Mouse (Mus musculus) left cerebral cortex, adult 8-10 months (tissue): ENCODE results near the gene Arnt2. TPM values are rescaled to one million over a fixed set of nuclear protein-coding genes. Genes with fewer than 3 reads are reported as not detected.
A peak's percentile ranks its signal among the peaks of the same experiment; 100 is the strongest.

Source experiments
- DNase-seq, 2 experiments: peaks; one replicate each; pipeline ENCODE4 v3.0.0; 2022; ENCODE audit warnings: low spot score in 2 of 2
- total RNA-seq, 4 experiments: library from RNA; stranded (reverse); gene quantifications; 2 replicates each; pipeline ENCODE4 v1.2.4; 2022

The Arnt2 gene
- total RNA-seq, 4 experiments from 2014 or later = 205 to 240 (median 236) TPM

DNA sequence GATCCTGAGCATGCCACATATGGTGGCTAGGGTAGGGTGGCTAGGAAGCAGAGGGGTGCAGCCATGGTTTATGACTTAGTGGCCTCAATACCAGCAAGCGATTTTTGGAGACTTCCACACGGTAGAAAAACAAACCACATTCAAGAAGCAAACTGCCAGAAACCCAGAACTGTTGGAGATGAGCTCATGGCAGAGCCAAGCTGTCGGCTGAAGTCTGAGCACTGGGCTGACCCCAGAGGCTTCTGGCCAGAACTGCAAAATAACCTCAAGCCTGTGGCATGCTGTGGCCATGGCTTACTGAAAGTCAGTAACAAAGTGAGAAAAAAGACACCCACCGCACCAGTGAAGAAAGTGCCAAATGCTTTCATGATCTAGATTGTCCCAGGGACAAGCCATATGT, 110.4 kb downstream of the Arnt2 start:
- no peak for DNase-seq

- no peak for DNase-seq
These were observed 116.9 kb downstream of the Arnt2 start for GRCm38 (mm10) chr7:84293054-84293453.

DNA sequence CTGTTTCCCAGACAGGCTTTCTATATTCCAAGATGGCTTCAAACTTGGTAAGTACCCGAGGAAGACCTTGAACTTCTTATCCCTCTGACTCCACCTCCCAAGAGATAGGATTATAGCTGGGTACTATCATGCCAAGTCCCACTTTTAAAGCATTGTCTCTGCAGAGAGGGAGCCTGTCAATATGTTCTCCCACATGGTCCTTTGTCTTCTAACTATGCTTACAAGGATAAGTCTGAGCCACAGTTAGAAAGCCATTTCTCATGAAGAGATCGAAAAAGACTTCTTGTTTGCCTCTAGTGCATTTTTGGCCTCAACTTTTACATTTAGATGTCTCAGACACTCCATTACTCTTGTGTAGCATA, 122.8 kb downstream of the Arnt2 start:
- DNase-seq = no peak

- no peak for DNase-seq
These were observed 123.3 kb downstream of the Arnt2 start for GRCm38 (mm10) chr7:84286526-84287225.

DNA sequence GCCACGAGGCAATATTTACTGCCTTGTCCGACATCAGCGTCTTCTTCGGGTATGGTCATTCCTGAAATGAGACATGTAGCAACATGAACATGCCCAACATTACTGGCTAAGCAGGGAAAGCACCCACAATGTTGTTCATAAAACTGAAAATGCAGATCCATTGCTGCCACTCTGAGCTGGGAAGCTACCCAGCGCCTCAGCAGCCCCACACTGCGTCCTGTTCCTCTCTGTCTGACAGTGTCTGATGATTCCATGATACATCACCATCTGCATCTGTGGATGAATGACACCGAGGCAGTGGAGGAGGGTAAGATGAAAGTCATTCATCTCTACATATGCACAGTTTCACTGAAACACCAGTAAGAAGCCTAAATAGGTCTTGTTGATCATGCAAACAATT, 124.2 kb downstream of the Arnt2 start:
- DNase-seq = no peak

GRCm38 (mm10) chr7:84284974-84285373, 125.0 kb downstream of the Arnt2 start:
- no peak for DNase-seq

GRCm38 (mm10) chr7:84282231-84282630, 127.7 kb downstream of the Arnt2 start:
- DNase-seq = no peak

- DNase-seq = no peak
These were observed 130.7 kb downstream of the Arnt2 start for GRCm38 (mm10) chr7:84279231-84279630.

- DNase-seq = no peak
These were observed 134.7 kb downstream of the Arnt2 start for GRCm38 (mm10) chr7:84275312-84275711.

DNA sequence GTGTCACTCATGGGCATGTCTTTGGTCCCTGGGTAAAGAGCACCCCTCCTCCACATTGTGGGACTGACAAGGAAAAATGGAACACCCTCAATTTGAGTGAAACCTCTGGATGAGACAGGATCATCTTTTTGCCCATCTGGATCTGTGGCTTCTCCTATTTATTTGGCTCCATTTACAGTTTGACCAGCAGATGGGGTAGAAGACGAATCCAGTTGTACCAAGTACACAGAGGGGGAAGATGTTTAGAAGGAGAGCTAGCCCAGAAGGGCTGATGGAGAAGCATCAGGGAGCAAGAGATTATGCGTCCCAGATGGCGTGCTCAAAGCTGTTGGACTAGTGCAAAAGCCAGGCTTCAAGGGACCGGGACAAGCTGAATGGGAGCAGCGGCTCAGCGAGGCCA, 136.0 kb downstream of the Arnt2 start:
- no peak for DNase-seq

GRCm38 (mm10) chr7:84272206-84272818, 137.7 kb downstream of the Arnt2 start:
- peak; percentile 46 to 51 for DNase-seq

DNA sequence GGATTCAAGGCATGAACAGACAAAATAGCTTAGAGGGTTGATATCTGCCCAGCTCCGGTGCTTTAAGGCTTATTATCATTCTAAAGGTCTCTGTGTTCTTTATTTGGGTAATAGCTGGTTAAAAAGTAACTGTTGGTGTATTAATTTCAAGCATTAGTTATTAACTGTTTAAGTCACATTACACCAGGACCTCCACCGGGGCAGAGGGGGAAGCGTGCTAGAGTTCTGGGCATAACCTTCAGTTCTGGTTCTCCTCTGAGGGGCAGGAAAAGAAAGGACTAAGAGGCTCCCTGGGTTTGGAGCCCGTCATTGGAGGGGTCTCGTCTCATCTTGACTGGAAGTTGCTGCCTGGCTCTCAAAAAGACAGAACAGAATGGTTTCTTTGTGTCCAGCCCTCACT, 138.5 kb downstream of the Arnt2 start:
- no peak for DNase-seq

GRCm38 (mm10) chr7:84263466-84263865, 146.5 kb downstream of the Arnt2 start:
- no peak for DNase-seq

DNA sequence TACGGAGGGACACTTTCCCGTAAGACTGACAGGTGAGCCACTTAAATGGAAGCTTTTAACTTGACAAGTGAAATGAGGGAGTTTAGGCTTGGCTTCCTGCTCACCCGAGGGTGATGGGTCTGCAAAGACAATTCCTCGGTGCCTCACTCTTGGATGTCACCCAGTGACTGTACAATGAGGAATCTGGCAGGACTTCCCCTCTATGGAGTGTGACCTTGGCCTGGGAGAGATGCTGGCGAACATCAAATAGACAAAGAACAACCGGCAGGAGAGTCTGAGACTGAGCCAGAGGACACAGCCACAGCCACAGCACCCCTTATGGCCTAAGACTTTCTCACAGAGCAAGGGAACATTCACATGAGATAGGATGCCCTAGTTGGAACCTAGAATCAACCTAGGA, 148.6 kb downstream of the Arnt2 start:
- no peak for DNase-seq

DNA sequence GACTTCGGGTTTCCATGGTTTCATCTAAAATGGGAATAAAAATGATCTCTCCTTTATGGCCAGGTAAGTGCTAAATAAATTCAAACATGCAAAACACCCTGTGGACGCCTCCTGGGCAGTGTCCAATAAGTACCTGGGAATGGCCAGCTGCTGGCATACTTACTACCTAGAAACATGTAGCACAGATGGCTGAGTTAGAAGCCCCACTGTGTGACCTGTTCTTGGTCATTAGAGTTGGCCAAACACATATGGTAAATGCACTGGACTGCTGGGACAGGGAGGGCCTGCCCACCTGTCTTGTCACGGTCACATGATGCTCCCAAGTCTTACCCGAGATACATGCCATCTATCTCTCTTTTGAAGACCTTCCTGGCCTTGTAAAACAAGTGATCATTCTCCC, 149.6 kb downstream of the Arnt2 start:
- no peak for DNase-seq

DNA sequence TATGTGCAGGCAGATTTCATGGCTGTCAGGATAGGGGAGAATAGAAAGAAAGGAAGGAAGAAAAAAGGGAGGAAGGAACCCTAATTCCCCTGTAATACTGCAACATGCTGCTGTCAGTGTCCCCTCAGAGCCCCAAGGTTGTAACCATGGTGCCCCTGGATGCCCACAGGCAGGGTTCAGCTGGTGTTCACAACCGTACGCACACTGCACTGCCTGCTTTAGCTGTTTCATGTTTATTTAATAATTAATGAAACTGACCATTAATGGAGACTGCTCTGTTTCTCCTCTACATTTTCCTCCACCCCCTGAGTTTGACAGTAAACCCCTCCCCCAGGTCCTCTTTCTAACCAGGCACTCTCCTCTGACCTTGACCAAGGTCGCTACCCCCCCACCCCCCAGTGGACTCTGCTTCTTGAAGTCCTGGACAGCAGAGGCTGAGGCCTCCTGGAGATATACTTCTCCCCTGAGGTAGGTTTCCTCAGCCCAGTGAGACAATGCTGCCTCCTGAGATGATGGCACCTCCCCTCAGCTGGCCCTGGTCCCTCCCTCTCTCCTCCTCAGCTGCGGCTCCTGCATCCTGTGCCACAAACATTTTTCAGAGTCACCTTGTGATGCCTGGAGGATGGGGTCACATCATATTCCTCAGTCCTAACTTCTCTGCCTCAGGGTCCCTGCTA, 150.5 kb downstream of the Arnt2 start:
- no peak for DNase-seq

GRCm38 (mm10) chr7:84256661-84257060, 153.3 kb downstream of the Arnt2 start:
- DNase-seq = no peak

DNA sequence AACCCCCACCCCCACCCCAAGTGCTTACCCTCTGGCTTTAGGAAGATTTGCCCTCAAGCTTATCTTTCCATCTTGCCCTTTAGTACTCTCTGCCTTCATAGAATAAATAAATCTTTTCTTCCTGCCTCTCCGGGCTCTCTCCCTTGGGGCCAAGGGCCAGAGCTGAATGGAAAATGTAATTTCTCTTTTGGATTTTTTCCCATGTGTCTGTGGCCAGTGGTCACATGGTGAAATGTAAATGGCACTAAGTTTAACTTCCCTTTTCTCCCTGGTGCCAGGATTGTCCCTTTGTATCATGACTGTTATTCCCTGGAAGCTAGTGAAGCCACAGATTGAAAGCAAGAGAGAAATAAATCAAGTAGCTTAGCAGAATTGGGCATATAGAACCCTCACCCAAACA, 153.7 kb downstream of the Arnt2 start:
- DNase-seq = no peak

GRCm38 (mm10) chr7:84254916-84255315, 155.1 kb downstream of the Arnt2 start:
- no peak for DNase-seq

- no peak for DNase-seq
These were observed 155.7 kb downstream of the Arnt2 start for GRCm38 (mm10) chr7:84254311-84254710.

GRCm38 (mm10) chr7:84251667-84252066, 158.3 kb downstream of the Arnt2 start:
- no peak for DNase-seq

DNA sequence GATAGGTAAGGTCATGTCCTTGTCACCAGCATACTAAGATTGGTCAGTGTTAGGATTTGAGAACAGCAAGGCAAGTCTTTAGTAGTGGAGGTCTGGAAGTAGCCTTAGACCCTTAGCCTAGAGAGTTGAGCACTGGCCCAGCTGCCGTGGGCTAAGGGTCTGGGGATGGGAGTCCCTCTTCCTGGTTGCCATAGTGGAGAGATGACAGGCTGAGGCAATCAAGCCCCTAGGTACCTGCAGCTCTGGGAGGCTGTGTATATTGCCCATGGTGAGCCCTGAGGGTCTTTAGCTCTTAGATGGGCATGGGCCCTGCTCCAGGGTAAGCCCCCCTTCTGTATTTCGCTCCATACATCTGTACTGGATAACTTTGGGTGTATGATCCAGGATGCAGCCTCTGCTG, 159.2 kb downstream of the Arnt2 start:
- no peak for DNase-seq

GRCm38 (mm10) chr7:84249951-84250350, 160.0 kb downstream of the Arnt2 start:
- DNase-seq = no peak
